Mouse (Mus musculus) layer of hippocampus, adult 11-12 months (tissue): ENCODE data around the gene Zfp764.
A peak's percentile ranks its signal among the peaks of the same experiment; 100 is the strongest.
"Not testable (repeated sequence)": the region's sequence is repeated elsewhere in the genome, so short reads cannot be mapped to it uniquely, and the experiment has no call there.

Experiments
- DNase-seq: peaks from one replicate; pipeline ENCODE4 v3.0.0; 2022; ENCODE audit warnings: low spot score

The Zfp764 gene

DNA sequence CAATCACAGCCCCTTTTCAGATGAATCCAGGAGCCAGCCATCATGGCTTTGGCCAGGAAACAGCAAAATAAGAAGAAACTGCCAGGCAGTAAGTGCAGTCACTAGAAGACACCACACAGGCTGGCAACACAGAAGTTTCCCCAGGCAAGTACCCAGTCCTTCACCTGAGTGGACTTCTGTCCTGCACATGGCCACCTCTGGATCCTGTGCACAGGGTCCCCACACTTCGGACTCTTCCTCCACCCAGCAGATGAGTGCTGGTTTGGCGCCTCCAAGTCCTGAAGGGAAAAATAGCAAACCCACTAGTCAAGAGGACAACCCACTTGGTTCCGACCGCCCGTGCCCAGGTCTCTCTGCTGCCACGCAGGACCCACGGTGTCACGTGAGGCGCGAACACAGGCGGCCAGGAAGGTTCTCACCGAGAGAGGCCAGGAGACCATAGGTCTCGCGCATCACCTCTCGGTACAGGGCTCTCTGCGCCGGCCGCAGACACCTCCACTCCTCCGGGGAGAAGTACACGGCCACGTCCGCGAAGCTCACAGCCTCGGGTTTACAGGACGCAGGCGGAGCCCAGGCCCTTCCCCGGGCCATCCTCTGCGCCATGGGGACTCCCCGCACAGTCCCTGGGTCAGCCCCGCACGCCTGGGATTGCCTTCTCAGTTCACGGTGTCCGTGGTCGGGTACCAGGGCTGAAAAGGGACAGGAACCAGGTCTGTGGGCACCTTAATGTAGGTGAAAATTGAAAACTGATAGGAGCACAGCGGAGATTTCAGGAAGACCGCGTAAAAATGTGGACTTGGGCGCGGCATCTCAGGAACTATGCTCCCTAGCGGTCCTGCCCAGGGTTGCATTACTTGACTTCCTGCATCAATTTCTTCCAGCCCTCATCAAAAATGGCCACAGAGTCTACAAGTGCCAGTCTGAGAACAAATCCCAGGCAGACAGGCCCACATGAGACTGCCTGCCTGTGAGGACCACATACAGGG lies at the start of gene Zfp764:
TSS of gene Zfp764 (minus strand) at position 821 of the 986 bp plus-strand sequence.
- DNase-seq: peak; percentile 92

DNA sequence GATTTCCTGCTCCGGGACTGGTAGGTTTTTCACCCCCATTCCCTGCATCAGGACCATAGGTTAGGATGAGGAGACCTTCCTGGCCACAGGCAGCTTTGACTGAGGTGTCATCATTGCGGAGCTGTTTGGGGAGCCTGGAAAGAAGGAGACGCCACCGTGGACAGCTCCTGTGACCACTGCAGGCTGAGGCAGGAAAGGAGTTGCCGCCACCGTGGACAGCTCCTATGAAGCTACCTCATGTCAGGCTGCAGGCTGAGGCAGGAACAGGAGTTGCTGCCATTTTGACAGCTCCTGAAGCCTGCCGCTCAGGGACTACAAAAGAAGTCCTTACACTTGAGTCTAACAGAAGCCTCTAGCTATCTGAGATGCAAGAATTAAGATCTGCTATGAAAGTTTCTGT lies 48.3 kb upstream of the Zfp764 start:
- DNase-seq: no peak

DNA sequence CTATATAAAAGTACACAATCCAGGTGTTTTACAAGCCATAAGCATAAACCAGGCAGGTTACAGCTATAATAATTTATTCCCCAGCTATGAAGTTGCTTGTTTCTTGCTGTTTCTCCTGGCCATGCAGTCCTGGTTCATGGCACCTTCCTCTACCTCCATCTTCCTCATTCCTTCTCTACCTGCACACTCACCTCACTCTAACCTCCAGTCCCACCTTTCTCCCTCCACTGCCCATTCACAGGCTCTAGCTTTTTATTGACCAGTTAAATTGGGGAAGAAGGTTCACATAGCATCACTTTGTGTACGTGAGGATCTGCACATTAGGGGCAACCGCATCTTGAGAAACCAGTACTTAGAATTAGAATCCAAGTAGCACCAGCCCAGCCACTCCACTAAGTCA lies 46.4 kb upstream of the Zfp764 start:
- DNase-seq: no peak

DNA sequence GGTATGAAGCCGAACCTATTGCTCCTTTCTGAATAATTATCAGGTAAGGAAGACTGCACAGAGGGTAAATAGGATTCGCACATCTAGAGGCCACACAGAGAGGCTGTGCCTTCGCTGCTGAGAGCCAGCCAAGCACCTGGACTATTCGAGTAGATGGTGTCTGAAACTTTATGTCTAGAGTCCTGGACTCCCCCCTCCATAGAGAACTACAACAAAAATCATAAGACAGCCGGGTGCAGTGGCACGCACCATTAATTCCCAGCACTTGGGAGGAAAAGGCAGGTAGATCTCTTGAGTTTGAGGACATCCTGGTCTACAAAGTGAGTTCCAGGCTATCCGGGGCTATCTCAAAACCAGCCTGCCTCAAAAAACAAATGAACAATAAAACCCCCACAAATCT lies 43.3 kb upstream of the Zfp764 start:
- no peak for DNase-seq

DNA sequence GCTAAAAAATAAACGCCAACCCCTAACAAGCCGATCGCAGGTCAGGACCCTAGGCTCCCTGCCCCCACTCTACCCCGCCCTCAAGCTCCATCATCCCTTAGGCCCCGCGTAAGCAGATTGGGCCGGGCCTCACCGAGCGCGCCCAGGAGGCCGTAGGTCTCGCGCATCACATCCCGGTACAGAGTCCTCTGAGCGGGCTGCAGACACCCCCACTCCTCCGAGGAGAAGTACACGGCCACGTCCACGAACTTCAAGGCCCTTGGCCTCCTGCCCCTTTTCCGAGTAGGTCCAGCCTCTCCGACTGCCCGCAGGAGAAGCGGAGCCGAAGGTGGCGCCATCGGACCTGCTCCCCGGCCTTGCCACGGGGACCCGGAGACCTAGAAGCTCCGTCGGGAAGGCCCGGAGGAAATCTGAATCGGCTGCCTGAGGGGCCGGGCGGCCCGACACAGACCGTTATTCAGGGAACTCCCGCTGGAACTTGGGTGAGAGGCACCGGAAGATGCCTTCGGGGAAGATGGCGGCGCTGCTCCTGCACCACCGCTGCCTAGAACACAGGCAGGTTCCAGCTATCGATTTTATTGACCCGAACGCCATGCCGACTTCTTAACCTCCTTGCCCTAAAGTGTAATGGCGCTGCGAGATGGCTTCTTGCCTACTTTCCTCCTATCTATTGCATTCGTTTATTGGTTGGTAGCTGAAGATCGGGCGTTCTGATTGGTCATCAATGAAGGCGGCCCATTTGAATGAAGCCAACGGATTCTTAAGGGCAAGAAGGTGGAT lies 42.1 kb upstream of the Zfp764 start, which contains the start of gene Zfp689:
TSS of gene Zfp689 (minus strand) at position 638 of the 780 bp plus-strand sequence.
- peak; percentile 97 for DNase-seq

DNA sequence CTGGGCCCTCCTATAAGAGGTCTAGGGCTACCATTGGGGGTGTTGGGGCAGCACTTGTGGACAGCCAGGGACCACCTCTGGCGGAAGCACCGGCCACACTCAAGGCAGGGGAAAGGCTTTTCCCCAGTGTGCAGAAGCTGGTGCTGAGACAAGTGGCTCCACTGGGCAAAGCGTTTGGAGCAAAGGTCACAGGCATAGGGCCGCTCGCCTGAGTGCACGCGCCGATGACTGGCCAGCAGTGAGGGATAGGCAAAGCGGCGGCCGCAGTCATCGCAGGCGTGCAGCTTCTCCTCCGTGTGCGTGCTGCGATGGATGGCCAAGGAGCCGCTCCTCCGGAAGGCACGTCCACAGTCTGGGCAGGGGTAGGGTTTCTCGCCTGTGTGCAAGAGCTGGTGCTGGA lies 37.4 kb upstream of the Zfp764 start:
- DNase-seq: no peak

DNA sequence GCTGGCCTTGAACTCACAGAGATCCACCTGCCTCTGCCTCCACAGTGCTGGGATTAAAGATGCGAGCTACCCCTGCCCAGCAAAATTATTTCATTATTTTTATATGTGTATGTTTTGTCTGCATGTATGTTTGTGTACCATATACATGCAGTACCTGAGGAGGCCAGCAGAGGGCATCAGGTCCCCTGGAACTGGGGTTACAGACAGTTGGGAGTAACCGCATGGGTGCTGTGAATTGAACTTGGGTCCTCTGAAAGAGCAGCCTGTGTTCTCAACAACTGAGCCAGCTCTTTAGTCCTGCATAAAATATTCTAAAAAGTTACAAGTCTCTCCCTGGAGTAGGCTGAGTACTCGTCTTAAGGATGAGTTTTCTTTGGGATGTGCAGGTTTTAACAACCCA lies 31.1 kb upstream of the Zfp764 start:
- DNase-seq: no peak

DNA sequence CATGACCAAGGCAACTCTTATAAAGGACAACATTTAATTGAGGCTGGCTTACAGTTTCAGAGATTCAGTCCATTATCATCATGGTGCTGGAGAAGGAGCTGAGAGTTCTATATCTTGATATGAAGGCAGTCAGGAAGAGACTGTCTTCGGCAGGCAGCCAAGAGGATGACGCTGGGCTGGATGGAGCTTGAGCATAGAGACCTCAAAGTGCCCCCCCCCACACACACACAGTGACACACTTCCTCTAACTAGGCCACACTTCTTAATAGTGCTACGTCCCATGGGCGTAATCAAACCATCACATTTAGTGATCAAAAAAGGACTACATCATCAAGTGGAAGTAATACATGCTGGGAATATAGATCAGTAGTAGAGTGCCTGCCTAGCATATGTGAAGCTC lies 28.6 kb upstream of the Zfp764 start:
- DNase-seq: no peak

DNA sequence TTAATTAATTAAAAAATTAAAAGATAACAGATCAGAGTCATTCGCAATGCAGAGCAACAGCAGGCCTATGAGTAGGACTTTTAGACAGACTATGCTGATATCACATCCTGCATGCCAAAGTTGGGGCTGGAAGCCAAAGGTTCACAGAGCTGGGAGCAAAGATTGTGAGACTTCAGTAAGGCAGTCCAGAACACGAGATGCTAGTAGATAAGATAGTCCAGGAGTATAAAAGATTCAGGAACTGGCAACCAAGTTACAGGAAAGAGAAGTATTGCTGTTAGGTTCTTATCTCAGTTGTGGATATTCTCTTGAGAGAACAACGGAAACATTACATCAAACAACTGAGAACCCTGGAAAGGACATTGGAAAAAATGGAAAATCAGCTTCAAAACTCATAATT lies 19.7 kb upstream of the Zfp764 start:
- DNase-seq: no peak

DNA sequence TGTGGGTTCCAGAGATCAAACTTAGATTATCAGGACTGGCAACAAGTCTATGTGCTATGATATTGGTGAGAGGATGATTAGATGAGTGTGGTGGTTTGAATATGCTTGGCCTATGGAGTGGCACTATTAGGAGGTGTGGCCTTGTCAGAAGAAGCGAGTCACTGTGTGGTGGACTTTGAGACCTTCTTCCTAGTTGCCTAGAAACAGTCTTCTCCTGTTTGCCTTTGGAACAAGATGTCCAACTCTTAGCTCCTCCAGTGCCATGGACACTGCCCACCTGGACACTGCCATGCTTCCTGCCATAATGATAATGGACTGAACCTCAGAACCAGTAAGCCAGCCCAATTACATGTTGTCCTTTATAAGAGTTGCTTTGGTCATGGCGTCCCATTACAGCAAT lies 19.3 kb upstream of the Zfp764 start:
- no peak for DNase-seq

DNA sequence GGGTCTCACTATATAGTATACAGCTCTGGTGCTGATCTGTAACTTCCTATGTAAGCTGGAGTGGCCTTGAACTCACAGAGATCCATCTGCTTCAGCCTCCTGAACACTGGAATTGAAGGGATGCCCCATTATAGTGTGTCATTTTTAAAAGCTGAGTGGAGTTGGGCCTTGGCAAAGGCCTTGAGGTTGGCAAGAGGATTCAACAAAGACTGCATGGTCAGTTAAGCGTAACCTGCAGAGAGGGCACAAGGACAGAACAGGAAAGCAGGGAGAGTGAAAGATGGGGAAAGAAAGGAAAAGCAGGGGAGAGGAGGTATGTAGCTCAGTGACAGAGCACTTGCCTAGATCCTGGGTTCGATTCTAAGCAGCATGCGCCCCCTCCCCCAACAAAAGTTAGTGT lies 18.7 kb upstream of the Zfp764 start:
- no peak for DNase-seq

DNA sequence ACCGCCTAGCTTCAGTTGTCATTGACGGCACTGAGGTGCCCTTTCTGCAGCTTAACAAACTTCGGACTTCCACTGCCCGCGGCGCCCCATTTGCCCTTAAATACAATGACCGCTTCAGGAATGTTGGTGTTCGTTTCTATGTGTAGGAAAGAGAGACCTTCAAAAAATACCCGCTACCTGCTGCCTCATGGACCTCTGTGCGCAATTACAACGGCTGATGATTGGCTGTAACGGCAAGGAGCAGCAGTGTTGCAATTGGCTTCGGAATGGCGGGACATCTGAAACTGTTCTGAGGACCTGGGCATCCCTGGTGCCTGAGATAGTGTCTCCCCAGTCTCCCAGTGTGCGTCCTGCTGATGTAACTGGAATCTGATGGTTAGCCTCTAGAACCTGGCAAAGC lies 15.6 kb upstream of the Zfp764 start:
- DNase-seq: peak; percentile 43

DNA sequence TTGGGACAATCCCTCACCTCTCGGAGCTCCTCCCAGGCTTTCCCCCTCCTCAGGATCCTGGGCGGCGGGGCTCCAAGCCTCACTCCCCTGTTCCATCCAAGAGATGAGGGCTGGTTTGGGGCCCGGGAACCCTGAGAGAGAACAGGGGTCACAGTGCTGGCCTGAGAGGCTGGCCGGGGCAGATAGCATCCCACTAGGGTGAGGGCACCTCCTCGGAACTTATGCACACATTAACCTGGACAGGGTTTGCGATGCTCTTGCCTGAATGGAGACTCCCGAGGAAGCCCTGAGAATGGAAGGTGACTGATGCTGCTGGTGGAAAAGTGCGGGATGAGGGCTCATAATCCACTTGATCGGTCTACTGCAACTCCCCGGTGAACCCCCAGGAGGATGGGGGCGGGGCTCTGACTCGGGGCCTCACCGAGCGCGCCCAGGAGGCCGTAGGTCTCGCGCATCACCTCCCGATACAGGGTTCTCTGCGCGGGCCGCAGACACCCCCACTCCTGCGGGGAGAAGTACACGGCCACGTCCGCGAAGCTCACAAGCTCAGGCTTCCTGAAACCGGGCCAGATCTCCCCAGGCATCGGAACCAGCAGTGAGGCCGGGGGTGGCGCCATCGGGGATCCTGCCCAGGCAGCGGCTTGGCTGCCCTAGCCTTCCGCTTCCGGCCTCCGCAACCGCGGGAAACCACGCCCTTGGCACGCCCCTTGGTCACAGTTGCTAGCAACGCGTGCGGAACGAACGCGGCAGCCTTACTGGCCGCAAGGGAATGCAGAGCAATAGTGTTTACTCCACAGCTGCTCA lies 15.0 kb upstream of the Zfp764 start, which contains the start of gene Zfp688:
TSS of gene Zfp688 (minus strand) at position 681 of the 804 bp plus-strand sequence.
- DNase-seq: peak; percentile 90

DNA sequence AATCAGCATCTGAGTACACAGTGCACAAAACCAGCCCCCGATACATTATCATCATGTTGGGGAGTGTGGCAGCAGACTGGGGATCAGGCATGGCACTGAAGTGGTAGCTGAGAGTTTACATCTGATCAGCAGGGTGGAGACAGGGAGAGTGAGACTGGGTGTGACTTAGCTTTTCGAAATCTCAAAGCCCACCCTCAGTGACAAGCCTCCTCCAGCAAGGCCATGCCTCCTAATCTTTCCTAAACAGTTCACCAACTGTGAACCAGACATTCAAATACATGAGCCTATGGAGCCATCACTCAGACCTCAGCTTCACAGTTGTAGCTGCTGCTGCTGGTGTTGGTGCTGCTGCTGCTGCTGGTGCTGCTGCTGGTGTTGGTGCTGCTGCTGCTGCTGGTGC lies 4.8 kb upstream of the Zfp764 start:
- no peak for DNase-seq

DNA sequence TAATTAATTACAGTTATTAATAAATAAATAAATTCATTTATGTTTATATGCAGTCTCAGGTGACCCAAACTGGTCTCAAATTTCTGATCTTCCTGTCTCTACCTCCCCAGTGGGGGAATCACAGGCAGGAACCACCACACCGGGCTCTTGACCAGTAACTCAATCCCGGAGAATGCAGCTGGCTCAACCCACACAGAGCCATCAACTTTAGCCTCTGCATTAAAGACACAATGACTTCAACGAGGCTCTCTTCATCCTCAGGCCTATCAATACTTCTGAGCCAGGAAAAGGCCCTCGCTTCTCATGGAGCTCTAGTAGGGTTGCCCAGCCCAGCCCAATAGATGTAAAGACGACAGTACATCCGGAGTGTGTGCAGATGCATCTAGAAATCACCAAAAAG lies 2.5 kb downstream of the Zfp764 start:
- DNase-seq: not testable (repeated sequence)

DNA sequence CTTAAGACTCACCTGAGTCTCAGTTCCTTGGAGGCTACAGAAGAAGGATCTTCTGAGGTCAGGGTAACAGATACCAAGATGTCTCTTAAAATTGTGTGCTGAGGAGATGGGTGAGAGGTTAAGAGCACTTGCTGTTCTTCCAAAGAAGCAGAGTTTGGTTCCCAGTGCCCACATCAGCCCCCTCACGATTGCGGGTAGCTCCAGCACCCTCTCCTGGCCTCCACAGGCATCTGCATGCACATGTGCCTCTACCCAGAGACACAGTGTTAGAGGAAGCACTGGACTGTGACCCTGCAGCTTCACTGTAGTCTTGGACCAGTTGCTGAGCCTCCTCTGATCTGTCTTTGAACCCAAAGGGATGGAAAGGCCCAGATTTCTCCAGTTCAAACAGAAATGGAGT lies 3.6 kb downstream of the Zfp764 start:
- DNase-seq: no peak

DNA sequence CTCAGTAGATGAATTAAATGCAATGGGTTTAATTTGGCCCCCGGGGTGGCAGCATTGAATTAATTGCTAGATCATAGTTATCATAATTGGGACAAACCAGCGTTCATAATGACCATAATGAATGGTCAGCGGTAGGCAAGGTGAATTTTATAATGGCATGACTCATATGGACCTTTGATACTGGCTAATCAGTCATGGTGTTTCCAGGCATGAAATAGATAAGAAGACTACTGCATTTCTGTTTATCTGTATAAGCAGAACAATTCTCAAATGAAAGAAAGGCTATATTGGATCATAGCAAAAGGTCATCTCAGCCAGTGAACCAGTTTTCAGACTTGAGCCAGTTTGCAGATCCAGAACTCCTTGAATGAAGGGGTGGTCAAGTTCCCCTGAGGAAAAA lies 6.3 kb downstream of the Zfp764 start:
- no peak for DNase-seq

DNA sequence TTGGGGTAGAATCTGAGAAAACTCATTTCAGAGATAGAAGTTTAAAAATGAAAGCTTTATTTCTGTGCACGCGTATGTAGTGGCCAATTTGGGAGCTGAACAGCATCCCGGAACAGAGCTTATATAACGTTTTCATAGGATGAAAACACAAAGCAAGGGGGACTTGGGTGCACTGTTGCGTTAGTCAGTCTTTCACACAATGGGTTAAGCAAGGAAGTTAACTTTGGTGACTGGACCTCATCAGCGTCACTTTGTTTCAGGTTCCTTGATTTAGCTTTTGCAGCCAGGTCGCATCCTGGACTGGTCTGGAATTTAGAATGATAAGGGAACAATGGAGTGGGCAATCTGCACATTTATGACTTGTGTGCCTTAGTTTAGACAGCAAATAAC lies 12.7 kb downstream of the Zfp764 start:
- no peak for DNase-seq

DNA sequence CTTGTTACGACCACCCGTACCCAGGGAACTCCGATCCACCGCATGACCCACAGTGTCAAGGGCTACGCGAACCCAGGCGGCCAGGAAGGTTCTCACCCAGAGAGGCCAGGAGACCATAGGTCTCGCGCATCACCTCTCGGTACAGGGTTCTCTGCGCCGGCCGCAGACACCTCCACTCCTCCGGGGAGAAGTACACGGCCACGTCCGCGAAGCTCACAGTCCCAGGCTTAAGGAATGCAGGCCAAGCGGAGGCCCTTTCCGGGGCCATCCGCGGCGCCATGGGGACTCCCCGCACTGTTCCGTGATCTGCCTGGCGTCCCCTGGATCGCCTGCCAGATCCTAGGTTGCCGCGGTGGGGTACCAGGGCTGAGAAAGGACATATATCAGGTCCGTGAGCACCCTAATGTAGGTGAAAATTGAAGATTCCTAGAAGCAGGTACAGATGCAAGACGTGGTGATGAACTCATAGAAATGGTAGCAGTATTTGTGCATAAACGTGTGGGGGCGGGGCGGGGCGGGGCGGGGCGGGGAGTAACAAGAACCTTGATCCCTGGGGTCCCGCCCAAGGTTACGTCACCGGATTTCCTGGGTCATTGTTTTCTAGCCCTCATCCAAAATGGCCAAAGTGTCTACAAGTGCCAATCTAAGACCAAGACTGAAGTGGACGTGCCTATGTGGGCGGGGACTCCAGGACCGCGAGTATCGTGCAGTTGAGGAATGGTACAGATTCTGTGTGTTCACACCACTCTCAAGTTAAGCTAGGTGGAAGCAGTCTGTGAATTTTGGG lies 13.3 kb downstream of the Zfp764 start, which contains the start of gene E430018J23Rik:
TSS of gene E430018J23Rik (minus strand) at position 473 of the 787 bp plus-strand sequence.
- peak; percentile 99 for DNase-seq

DNA sequence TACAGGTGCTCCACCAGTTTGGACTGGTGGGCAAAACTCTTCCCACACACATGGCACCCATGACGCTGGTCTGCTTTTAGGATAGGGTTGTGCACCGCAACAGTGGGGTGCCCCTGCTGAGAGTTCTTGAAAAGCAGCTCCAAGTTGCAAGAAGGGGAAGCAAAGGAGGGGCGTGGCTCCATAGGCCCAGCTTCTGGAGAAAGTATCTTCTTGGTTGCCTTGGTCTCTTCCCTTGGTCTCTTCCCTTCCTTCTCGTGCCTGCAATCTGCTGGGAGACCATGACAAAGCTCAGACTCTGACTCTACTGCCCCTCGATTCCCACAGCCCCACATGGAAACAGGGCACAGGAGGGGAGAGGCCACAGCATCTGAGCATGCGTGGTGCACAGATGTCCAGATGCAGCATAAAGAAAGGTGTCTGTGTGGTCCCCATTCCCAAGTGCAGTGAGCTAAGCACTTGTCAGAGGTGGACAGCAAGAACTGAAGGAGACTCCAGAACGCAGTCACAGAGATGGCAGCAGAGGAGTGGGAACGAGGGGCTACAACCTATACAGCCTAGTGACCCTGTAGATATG lies 14.3 kb downstream of the Zfp764 start:
- DNase-seq: no peak

DNA sequence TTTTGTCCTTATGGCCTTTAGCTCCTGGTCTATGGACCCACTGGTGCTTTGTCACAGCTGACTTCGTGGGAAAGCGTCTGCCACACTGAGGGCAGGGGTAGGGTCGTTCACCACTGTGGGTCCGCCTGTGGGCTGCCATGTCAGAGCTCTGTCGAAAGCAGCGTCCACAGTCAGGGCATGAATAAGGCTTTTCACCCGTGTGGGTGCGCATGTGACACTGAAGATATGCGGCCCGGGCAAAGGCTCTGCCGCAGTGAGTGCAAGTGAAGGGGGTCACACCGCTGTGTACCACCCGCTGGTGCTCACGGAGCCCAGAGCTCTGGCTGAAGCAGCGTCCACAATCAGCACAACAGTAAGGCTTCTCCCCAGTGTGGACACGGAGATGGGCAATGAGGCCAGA lies 15.1 kb downstream of the Zfp764 start:
- DNase-seq: no peak
